Mouse (Mus musculus) spleen, adult 2 months (tissue): ENCODE measurements around the gene Nbea.

Source experiments
- CTCF ChIP-seq: fragments of 200-500 bp; IDR thresholded peaks from 2 replicates; pipeline ENCODE4 v1.5.1; 2011; ENCODE audit warnings: mild to moderate bottlenecking, inconsistent platforms; ENCODE audit not compliant: insufficient read depth, insufficient read length, insufficient replicate concordance; ENCODE audit errors: extremely low read depth
- POLR2A ChIP-seq: fragments of 200-500 bp; IDR thresholded peaks from 2 replicates; pipeline ENCODE4 v1.6.1; 2011; ENCODE audit warnings: low read depth, low read length, inconsistent platforms

GRCm38 (mm10) chr3:55753872-55754271 is 429.6 kb downstream of the Nbea start:
- TF ChIP-seq CTCF (no peak), POLR2A (no peak)
